Mouse (Mus musculus): ENCODE measurements around the gene Clec2g. TPM values are rescaled to one million over a fixed set of nuclear protein-coding genes. Genes with fewer than 3 reads are reported as not detected.

Gene Clec2g
- polyA plus RNA-seq, 1 experiment from 2014 or later = not detected

DNA sequence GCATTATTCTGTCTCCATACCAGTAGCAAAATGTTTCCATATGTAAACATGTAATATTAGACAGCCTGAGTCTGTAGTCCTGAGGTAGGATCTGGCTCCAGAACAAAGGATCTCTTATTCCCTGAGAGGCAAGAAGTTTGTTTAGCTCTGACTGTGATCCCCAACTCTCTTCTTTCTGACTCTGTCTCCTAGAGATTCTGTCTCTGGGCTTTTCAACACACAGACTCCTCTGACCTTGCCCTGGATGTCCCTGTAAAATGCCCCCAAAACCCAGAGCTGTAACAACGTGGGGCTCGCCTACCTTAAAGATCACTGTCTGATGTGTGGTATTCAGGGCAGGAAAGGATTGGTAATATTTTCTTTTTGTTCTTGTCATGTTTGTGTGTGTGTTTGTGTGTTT is 58.2 kb downstream of the Clec2g start:
- H3K27me3 ChIP-seq (ENCODE audit: control insufficient read depth, insufficient read depth, low read depth, low read length) = no peaks in the 10 kb centered on the region
- no peak overlapping the region for H3K27ac ChIP-seq (ENCODE audit: low read length)
- H3K9me3 ChIP-seq (replicated peaks; ENCODE audit: control insufficient read depth, low read length, poor library complexity, severe bottlenecking) = no peaks in the 10 kb centered on the region
- no peak for ATAC-seq
- H3K9ac ChIP-seq (ENCODE audit: low read depth, low read length) = no peak overlapping the region
- H3K4me1 ChIP-seq (ENCODE audit: control insufficient read depth, insufficient read depth, low read length) = 0 out of 2 replicates have a peak, but pooled peaks cover 5% of the 10 kb centered on the region
- H3K4me2 ChIP-seq (ENCODE audit: low read length) = no peak overlapping the region
- no peak overlapping the region for H3K4me3 ChIP-seq (ENCODE audit: low read depth, low read length)
- no peaks in the 10 kb centered on the region for H3K36me3 ChIP-seq (ENCODE audit: control insufficient read depth, insufficient read depth, low read length)
- 17% methylated on average over 2 of the region's 2 CpGs for WGBS

DNA sequence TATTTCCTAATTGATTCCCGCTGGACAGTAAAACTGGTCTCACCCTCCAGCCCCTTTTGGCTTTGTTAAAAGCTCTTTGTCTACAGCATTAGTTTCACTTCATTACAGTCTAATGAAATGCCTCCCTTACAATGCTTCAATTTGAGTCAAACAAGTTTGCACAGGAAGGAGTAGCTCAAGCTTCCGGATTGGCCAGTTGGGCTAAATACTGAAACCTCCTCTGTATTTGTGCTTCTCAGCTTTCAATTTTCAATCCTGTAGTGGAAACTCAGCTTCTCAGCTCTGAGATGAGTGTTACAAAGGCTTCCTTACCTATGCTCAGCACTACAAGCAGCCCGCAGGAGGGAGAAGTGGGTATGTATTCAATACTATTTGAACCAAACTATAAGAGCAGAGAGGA is 58.6 kb downstream of the Clec2g start:
- ATAC-seq = 0 out of 2 replicates have a peak, but pooled peaks have one; percentile 60
- peak overlapping the region; percentile 1; the same call in 1 of the 2 replicates for H3K27ac ChIP-seq (ENCODE audit: low read length)

DNA sequence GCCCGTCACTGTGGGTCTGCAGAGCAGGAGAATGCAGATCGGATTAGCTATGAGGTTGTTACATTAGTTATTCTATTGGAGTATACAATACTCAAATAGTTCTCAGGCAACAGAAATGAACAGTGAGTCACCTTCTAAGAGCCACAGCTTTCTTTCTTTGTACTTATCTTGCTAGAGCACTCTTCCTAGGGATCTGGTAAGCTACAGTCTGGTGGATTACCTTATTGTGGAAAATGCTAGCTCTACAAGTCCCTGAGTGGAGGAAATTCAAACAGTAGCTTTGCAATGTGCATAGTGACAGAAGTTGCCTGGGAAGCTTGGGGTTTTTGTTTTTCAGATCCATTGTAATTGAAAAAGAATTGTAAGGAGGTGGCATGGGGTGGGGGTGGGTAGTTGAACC is 59.0 kb downstream of the Clec2g start:
- no peaks in the 10 kb centered on the region for H3K27me3 ChIP-seq (ENCODE audit: control insufficient read depth, insufficient read depth, low read depth, low read length)
- 22% methylated on average over 2 of the region's 2 CpGs for WGBS
- no peaks in the 10 kb centered on the region for H3K36me3 ChIP-seq (ENCODE audit: control insufficient read depth, insufficient read depth, low read length)
- no peaks in the 10 kb centered on the region for H3K9me3 ChIP-seq (replicated peaks; ENCODE audit: control insufficient read depth, low read length, poor library complexity, severe bottlenecking)
- no peak overlapping the region for H3K9ac ChIP-seq (ENCODE audit: low read depth, low read length)
- 0 out of 2 replicates have a peak, but pooled peaks have one; percentile 36 for ATAC-seq
- peak overlapping the region; percentile 14; the same call in 1 of the 2 replicates for H3K4me2 ChIP-seq (ENCODE audit: low read length)
- H3K27ac ChIP-seq (ENCODE audit: low read length) = no peak overlapping the region
- no peak overlapping the region for H3K4me3 ChIP-seq (ENCODE audit: low read depth, low read length)
- 0 out of 2 replicates have a peak, but pooled peaks cover 5% of the 10 kb centered on the region for H3K4me1 ChIP-seq (ENCODE audit: control insufficient read depth, insufficient read depth, low read length)

More for the DNA sequence above, 58.6 kb downstream of the Clec2g start:
- Histone ChIP-seq H3K4me3 (ENCODE audit: low read depth, low read length) (no peak overlapping the region), H3K4me1 (ENCODE audit: control insufficient read depth, insufficient read depth, low read length) (0 out of 2 replicates have a peak, but pooled peaks cover 5% of the 10 kb centered on the region), H3K27me3 (ENCODE audit: control insufficient read depth, insufficient read depth, low read depth, low read length) (no peaks in the 10 kb centered on the region), H3K4me2 (ENCODE audit: low read length) (peak overlapping the region; percentile 14), H3K9ac (ENCODE audit: low read depth, low read length) (no peak overlapping the region), H3K36me3 (ENCODE audit: control insufficient read depth, insufficient read depth, low read length) (no peaks in the 10 kb centered on the region), H3K9me3 (replicated peaks; ENCODE audit: control insufficient read depth, low read length, poor library complexity, severe bottlenecking) (no peaks in the 10 kb centered on the region)
- 33% methylated on average over 3 of the region's 3 CpGs for WGBS

DNA sequence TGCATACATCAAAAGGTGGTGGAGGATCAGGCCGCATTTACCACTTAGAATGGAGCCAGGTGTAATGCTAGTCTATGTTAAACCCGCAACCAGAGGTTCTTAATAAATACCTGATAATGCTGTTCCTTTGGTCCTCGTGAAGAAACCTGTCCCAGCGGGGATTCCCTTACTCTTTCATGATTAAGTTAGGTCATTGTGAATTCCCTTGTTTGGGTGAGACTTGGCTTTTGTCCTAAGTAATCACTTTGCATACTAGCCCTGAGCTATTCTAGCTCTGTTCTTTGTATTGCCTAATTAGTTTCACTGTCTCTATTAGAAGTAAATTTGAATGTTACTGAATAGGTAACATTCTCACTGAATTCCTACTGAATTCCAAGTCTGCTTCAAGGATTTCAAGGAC is 60.2 kb downstream of the Clec2g start:
- WGBS = 55% methylated on average over 4 of the region's 4 CpGs
- no peak overlapping the region for H3K4me3 ChIP-seq (ENCODE audit: low read depth, low read length)
- H3K27me3 ChIP-seq (ENCODE audit: control insufficient read depth, insufficient read depth, low read depth, low read length) = no peaks in the 10 kb centered on the region
- 0 out of 2 replicates have a peak, but pooled peaks cover 5% of the 10 kb centered on the region for H3K4me1 ChIP-seq (ENCODE audit: control insufficient read depth, insufficient read depth, low read length)
- no peaks in the 10 kb centered on the region for H3K36me3 ChIP-seq (ENCODE audit: control insufficient read depth, insufficient read depth, low read length)
- no peak for ATAC-seq
- H3K27ac ChIP-seq (ENCODE audit: low read length) = no peak overlapping the region
- H3K9me3 ChIP-seq (replicated peaks; ENCODE audit: control insufficient read depth, low read length, poor library complexity, severe bottlenecking) = no peaks in the 10 kb centered on the region
- no peak overlapping the region for H3K9ac ChIP-seq (ENCODE audit: low read depth, low read length)
- H3K4me2 ChIP-seq (ENCODE audit: low read length) = no peak overlapping the region

DNA sequence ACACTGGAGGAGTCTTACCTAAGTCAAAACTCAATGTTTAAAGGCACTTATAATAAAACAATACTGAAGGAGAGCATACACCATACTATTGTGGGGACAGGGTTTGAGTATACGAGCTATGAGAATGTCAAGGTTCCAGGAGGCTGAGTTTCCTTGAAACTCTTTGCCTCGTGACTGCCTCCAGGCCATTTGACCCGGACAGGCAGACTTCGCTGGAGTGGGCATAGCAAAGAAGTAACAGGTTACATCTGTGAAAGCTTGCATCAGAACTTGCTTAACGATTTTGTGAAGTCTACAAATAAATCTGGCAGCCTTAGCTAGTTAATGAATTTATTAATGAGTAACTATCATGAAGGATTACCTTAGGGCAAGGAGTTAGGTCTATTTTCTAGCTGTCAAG is 60.6 kb downstream of the Clec2g start:
- Histone ChIP-seq H3K9ac (ENCODE audit: low read depth, low read length) (no peak overlapping the region), H3K4me2 (ENCODE audit: low read length) (no peak overlapping the region), H3K4me3 (ENCODE audit: low read depth, low read length) (no peak overlapping the region), H3K36me3 (ENCODE audit: control insufficient read depth, insufficient read depth, low read length) (no peaks in the 10 kb centered on the region), H3K9me3 (replicated peaks; ENCODE audit: control insufficient read depth, low read length, poor library complexity, severe bottlenecking) (no peaks in the 10 kb centered on the region), H3K27me3 (ENCODE audit: control insufficient read depth, insufficient read depth, low read depth, low read length) (no peaks in the 10 kb centered on the region), H3K27ac (ENCODE audit: low read length) (no peak overlapping the region), H3K4me1 (ENCODE audit: control insufficient read depth, insufficient read depth, low read length) (0 out of 2 replicates have a peak, but pooled peaks cover 5% of the 10 kb centered on the region)
- 75% methylated on average over 5 of the region's 5 CpGs for WGBS
- ATAC-seq = no peak

DNA sequence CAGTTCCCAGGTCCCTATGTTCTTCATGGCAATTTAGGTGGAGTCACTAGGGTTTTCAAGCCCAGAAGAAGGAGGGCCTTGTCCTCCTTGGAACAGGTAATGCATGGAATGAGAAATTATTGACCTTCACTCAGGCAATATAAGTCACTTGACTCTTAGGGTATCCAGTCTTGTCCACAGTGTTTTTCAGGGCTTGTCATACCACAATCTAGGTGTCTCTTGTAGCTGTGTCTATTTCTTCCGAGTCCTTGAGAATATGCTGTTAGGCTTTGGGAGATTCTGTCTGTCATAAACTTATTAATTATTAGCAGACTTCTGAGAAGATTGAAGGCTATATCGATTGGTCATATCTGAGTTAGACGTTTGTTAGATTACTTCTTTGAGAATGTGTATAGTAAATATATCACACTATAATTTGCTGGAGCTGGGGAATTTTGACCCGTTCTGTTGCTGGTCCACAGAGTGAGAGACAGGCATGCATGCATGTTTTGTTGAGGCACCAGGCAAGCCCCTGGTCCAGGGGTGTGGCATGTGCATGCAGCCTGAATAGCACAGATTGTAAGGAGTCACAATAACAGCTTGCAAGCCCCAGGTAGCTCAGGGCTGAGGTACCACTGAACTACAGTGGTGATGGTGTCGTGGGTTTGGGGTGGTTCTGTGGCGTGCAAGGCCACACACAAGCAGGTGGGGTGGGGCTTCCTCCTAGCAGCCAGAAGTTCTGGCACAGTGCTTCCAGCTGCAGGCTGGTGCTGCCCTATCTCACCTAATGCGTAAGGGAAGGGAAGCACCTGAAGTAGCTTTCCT is 61.3 kb downstream of the Clec2g start:
- Histone ChIP-seq H3K9ac (ENCODE audit: low read depth, low read length) (no peak overlapping the region), H3K27me3 (ENCODE audit: control insufficient read depth, insufficient read depth, low read depth, low read length) (no peaks in the 10 kb centered on the region), H3K36me3 (ENCODE audit: control insufficient read depth, insufficient read depth, low read length) (no peaks in the 10 kb centered on the region), H3K4me2 (ENCODE audit: low read length) (no peak overlapping the region), H3K4me3 (ENCODE audit: low read depth, low read length) (no peak overlapping the region), H3K27ac (ENCODE audit: low read length) (no peak overlapping the region), H3K4me1 (ENCODE audit: control insufficient read depth, insufficient read depth, low read length) (0 out of 2 replicates have a peak, but pooled peaks cover 5% of the 10 kb centered on the region), H3K9me3 (replicated peaks; ENCODE audit: control insufficient read depth, low read length, poor library complexity, severe bottlenecking) (no peaks in the 10 kb centered on the region)
- WGBS = 93% methylated on average over 7 of the region's 7 CpGs
- 0 out of 2 replicates have a peak, but pooled peaks have one; percentile 28 for ATAC-seq

DNA sequence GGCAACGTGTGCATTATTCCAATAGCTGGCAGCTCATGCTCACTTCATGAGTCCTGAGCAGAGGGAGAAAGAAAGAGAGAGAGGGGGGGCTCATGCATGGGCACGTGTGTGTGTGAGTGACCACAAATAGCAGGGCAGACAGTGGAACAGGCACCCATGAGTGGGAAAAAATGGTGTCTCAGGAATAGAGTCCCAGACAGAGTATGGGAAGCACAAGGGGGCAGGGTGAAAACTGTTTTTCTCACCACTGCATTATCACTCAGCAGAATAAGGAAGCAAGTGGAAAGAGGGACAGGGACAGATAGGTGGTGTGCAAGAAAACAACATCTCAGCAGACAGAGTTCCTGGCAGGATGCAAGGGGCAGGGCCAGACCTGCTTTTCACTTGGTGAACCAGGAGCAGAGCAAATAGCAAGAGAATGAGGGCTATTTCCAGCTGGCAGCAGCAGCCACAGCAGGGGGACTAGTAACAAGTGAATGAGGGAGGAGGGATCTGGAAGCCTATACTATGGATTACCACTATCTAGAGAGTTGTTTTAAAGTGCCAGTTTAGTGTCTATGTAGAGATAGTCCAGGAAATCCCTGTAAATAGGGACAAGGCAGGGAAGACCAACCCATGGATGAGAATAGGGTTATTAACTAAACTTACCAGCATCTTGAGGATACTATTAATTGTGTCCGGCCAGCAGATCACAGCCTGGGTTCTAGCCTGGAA is 62.0 kb downstream of the Clec2g start:
- Histone ChIP-seq H3K4me3 (ENCODE audit: low read depth, low read length) (no peak overlapping the region), H3K9me3 (replicated peaks; ENCODE audit: control insufficient read depth, low read length, poor library complexity, severe bottlenecking) (no peaks in the 10 kb centered on the region), H3K27ac (ENCODE audit: low read length) (no peak overlapping the region), H3K27me3 (ENCODE audit: control insufficient read depth, insufficient read depth, low read depth, low read length) (no peaks in the 10 kb centered on the region), H3K4me2 (ENCODE audit: low read length) (no peak overlapping the region), H3K36me3 (ENCODE audit: control insufficient read depth, insufficient read depth, low read length) (no peaks in the 10 kb centered on the region), H3K9ac (ENCODE audit: low read depth, low read length) (no peak overlapping the region), H3K4me1 (ENCODE audit: control insufficient read depth, insufficient read depth, low read length) (0 out of 2 replicates have a peak, but pooled peaks cover 5% of the 10 kb centered on the region)
- 61% methylated on average over 3 of the region's 3 CpGs for WGBS
- ATAC-seq = no peak

DNA sequence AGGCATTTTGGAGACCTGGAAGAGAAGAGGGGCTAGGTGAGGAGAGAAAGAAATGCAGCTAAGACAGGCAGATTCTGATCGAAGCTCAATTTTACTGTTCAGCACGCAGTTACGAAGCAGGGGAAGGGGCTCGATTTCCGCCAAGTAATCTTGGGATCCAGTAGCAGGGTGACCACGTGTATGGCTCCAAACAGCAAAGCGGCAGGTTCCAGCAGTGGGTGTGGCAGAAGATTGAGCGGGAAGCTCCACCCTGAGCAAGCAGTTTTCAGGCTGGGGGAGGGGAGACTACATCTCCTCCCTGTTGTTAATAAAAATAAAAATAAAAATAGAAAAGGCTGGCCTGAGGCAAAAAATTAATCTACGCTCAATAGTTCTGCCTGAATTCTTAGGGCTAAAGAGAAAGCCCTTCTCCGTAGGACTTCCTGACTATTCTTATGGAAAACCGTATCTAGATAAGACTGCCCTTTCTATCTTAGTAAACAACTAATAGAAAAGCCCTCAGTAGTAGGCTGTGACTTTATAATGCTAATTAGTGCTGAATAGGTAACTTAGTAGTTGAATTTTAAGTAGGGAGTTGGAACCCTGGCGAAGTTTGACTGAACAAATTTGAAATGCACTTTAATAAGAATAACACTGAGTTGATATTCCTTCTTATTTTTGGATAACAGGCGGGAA is 62.7 kb downstream of the Clec2g start:
- H3K9me3 ChIP-seq (replicated peaks; ENCODE audit: control insufficient read depth, low read length, poor library complexity, severe bottlenecking) = no peaks in the 10 kb centered on the region
- no peak overlapping the region for H3K4me2 ChIP-seq (ENCODE audit: low read length)
- no peaks in the 10 kb centered on the region for H3K36me3 ChIP-seq (ENCODE audit: control insufficient read depth, insufficient read depth, low read length)
- H3K4me1 ChIP-seq (ENCODE audit: control insufficient read depth, insufficient read depth, low read length) = 0 out of 2 replicates have a peak, but pooled peaks cover 5% of the 10 kb centered on the region
- H3K9ac ChIP-seq (ENCODE audit: low read depth, low read length) = no peak overlapping the region
- H3K27me3 ChIP-seq (ENCODE audit: control insufficient read depth, insufficient read depth, low read depth, low read length) = no peaks in the 10 kb centered on the region
- H3K4me3 ChIP-seq (ENCODE audit: low read depth, low read length) = no peak overlapping the region
- no peak overlapping the region for H3K27ac ChIP-seq (ENCODE audit: low read length)
- WGBS = 62% methylated on average over 13 of the region's 13 CpGs
- no peak for ATAC-seq

Measured in midbrain, embryonic 16.5 days (tissue).